Mouse (Mus musculus) activated CD4-positive, CD25-positive, alpha-beta regulatory T cell, adult 4 months (primary cell): ENCODE data around the gene Spats2l. TPM values are rescaled to one million over a fixed set of nuclear protein-coding genes. Genes with fewer than 3 reads are reported as not detected.

Source experiments
- ATAC-seq: one replicate; pipeline ENCODE4 v1.8.0; 2017
- polyA plus RNA-seq, 2 experiments: library from polyadenylated mRNA; unstranded; fragments of 100-300 nt; shearing (Covaris generic); gene quantifications; one replicate each; pipeline ENCODE4 v1.2.1; 2017

Spats2l gene
- polyA plus RNA-seq, result 1 to 10 TPM in 1 of 2 experiments, under 1 TPM in 1; 0.83 to 1.3 TPM

DNA sequence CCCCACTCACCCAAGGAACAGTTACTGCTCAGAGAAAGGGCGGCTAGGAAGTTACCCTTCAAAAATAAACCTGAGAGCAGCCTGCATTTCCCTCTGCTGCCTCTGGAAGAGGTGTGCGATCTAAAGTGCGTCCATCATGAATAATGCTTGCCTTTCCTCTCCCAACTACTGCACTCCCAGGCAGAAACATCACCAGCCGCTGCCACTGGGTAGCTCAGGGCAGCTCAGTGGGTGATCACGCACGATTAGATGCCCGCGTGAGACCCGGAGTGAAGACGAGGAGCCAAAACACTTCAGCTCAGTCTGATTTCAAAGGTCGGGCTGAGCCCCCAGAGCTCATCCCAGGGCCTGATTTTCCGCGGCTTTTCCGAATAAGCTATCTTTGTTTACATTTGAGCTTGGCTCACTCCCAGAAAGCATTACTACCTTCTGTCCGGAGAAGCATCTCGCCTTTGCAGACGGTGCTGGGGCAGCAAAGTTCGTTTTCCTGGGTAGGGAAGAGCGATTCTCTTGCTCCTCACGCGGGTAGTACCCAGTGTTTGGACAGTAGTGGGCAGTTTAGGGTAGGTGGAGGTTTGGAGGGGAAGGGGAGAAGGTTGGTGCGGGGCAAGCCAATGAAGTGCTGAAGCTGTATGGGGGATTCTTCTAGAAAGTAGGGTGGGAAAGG is at the start of gene Spats2l:
TSS of gene Spats2l (plus strand) at position 162 of the 667 bp plus-strand sequence.
- no peak for ATAC-seq

GRCm38 (mm10) chr1:57725268-57725667 is 48.7 kb upstream of the Spats2l start:
- ATAC-seq, result no peak

DNA sequence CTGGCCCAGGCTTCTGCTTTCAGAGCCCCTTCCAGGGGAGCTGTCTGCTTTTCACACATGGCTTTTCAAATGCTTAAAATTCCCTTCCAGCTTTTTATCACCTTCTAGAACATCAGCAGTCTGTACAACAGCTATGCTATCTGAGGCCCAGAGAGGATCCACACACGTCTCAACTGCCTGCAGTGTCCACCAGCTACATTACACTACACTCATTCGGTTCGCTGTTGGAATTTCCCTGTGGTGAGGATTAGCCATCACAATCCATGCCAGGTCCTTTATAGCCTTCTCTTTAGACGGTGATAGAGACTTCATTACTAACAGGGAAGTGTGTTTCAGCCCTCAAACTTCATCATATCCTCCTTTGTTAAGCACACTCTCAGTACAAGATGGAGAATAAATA is 38.1 kb upstream of the Spats2l start:
- ATAC-seq, result no peak

DNA sequence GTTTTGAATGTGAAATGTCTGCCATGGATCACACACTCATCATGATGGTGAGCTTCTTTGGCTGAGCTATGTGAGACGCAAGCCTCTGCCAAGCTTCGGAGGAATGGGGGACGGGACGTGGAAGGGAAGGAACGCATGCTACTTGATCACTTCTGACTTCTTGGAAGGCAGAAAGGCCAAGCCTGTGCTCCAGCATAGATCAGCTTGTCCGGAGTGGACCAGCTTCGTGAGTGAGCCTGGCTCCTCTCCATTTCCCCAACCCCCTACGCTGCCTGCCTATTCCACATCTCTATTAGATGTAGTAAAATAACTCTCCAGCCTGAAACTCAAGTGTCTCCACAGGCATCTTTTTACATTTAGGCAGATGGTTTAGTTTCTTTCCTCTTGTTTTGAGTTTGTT is 32.2 kb upstream of the Spats2l start:
- no peak for ATAC-seq

DNA sequence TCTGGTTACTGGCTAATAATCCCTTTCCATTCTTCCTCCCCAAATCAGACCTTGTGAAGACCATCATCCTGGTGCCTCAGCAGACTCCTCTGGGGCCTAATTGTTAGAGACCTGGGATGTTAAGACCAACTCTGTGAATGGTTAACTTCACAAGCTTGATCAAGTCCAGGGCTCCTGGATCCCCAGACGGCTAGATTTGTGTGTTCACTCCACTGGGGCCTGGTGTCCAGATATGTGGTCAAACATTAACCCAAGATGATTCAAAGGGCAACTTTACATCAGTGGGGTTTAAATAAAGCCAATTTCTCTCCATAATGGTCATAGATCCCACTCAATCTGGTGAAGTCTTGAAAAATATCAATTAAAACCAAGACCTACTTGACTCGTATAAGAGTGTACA is 31.7 kb upstream of the Spats2l start:
- ATAC-seq, result no peak

DNA sequence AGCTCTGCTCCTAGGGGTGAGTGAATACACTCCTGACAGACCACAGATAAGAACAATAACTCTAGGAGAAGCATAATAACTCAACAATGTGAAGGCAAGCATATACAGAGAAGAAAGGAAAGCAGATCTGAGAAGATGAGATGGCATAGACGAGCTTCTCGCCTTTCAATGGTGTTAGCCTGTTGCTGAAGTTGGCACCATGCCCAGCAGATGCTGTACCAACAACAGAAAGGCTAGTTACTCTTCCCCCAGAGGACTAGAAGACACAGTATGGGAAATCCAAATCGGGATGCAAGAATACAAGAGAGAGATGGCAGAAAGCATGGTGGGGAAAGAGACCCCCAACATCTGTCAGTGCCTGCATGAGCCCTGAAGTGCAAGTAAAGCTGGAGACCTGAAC is 22.2 kb upstream of the Spats2l start:
- ATAC-seq, result no peak

DNA sequence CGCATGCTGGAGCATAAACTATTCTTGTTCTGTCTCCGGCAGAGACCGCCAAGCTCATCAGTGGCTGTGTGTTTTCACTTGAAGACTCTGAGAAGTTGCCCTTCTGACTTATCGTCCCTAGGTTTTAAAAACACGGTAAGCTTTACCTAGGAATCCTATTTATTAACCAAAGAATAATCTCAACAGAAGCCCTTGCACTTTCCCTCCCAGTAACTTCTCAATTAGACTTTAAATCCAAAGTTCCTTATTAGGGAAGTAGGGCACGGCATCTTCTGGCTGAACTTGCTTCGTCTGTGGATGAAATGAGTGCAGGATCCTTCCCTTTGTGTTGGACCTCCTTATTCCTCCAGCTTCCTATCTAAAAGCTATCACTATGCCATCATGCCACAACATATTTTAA is 7.6 kb upstream of the Spats2l start:
- no peak for ATAC-seq

DNA sequence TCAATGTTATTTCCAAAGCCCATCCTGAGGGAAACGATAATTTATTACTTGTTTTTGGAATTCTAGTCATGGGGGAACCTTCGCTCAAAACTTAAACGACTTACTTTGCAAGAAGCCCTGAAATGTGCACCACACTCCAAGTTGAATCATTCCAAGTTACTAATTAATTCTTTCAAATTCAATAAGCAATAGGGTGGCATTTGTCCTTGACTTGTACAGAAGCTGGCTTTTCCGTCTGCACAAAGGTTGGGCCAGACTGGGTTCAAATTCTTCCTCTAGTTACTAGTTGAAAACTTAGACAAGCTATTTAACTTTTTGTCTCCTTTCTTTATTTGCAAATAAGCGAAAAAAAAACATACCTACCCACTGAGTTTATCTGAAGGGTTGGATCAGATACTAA is 636 bp upstream of the Spats2l start:
- ATAC-seq, result no peak

- no peak for ATAC-seq
Observed at GRCm38 (mm10) chr1:57774668-57775495, 920 bp downstream of the Spats2l start.

DNA sequence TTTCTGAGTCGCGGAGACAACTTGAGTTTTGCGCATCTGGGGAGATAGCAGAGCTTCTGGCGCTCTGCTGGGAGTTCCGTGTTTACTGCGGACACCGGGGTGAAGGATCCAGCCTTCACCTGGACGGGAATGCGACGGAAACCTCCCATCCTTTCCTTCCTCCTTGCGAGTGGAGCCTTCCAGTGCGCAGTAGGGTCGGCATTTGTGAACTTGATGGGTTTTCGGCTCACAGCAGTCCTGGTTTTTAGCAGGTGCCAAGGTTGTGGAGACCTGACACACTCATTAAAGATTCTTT is 1.5 kb downstream of the Spats2l start:
- no peak for ATAC-seq

- ATAC-seq, result no peak
Observed at GRCm38 (mm10) chr1:57776671-57777281, 2.8 kb downstream of the Spats2l start.

GRCm38 (mm10) chr1:57784300-57784699 is 10.3 kb downstream of the Spats2l start:
- ATAC-seq, result no peak

DNA sequence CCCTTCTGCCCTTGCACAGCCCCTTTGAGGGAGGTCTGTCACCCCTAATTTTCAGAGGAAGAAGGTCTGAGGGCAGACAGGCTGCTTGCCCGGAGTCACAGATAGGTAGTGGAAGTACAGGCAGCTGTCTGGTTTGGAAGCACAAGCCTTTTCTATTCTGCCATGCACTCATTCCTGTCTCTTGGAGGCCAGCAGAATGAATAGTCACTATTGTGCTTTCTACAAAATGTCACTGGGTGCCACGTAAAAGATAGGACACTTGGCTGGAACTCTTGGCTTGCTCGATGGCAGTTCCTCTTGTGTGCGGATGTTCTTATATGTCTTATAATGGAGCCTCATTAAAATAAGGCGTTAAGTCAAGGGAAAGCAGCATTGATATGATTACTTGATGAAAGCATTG is 15.9 kb downstream of the Spats2l start:
- no peak for ATAC-seq

DNA sequence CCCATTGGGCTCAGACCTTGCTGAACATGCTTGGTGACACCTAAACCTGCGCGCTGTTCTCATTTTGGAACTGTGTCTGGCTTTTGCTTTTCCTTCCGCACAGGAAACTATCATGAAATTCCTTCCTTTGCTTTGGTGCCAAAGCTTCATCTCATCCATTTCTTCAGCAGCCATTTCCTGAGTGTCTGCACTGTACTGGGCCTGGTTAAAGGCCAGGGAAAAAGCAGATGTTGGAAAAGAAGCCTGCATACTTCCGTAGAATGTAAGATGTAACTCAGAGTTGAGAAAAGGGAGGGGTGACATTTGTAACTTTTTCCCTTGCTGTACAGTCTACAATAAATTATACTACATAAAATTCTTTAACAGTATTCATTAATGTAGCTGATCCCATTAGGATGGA is 18.2 kb downstream of the Spats2l start:
- no peak for ATAC-seq

DNA sequence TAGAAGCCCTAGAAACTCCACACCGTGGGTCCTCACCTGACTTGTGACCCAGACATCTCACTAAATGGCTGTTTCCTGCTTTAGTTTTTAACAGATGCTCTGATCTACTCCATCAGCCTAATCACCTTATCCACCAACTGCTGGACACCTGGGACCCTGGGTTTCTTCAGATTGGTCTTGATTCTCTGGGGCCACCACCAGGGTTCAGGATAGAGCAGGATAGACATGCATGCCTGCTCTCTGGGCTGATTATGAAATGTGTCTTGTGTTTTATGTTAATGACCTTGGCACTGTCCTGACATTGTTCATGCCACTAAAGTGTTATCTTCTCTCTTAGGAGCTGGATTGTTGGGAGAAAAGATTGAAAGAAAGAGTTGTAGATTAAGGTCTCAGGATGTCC is 21.9 kb downstream of the Spats2l start:
- no peak for ATAC-seq

- no peak for ATAC-seq
Observed at GRCm38 (mm10) chr1:57799398-57799797, 25.4 kb downstream of the Spats2l start.

DNA sequence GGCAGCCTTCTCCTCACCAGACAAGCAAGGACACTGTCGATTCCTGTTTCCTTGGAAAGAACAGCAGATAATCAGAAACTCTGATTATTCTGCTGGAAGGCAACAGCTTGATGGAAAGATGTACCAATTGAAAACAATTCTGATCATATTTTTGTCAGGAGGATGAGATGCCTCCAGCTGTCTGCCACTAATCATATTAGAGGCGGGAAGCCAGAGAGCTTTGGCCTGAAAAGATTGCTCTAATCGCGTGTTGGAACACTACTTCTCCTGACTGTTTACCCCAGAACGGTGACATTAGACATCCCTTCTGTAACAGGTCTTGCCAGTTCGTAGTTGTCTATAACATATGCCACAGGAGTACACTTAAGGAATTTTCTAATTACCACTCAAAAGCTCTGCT is 26.9 kb downstream of the Spats2l start:
- ATAC-seq, result no peak

- ATAC-seq, result no peak
Observed at GRCm38 (mm10) chr1:57806126-57806525, 32.2 kb downstream of the Spats2l start.

GRCm38 (mm10) chr1:57807882-57808281 is 33.9 kb downstream of the Spats2l start:
- ATAC-seq, result no peak

DNA sequence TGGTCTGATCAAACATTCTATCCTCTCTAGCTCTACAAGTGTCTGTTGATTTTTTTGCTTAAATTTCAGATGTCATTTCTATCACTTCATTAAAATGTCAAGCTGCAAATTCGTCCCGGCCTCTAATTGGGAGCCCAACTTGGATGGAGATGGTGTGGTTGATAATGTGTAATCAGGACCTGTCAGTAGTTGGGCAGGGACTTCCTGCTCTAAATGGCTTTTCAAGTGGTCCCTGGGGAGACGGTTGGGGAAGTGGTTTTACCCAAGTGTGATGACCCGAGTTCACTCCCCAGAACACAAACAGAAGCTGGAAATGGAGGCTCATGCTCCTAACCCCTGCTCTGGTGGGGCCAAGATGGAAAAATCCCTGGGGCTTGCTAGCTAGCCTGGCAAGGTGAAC is 36.3 kb downstream of the Spats2l start:
- no peak for ATAC-seq

- ATAC-seq, result no peak
Observed at GRCm38 (mm10) chr1:57817103-57817502, 43.1 kb downstream of the Spats2l start.

- ATAC-seq, result no peak
Observed at GRCm38 (mm10) chr1:57820428-57820997, 46.6 kb downstream of the Spats2l start.

- ATAC-seq, result no peak
Observed at GRCm38 (mm10) chr1:57824966-57825759, 51.2 kb downstream of the Spats2l start.
